Mouse (Mus musculus) kidney, adult 8-10 months (tissue): ENCODE measurements around the gene Gimap1.

Source experiments
- DNase-seq, 2 experiments: peaks; one replicate each; pipeline ENCODE4 v3.0.0; 2022

Gimap1 gene

GRCm38 (mm10) chr6:48738961-48739779 lies at the start of gene Gimap1:
Gene Gimap1 (plus strand): TSS chr6:48739054.
- peak in 1 of 2 experiments; percentile 49 for DNase-seq

- DNase-seq = no peak
Measured at GRCm38 (mm10) chr6:48689320-48689719, 49.5 kb upstream of the Gimap1 start.

DNA sequence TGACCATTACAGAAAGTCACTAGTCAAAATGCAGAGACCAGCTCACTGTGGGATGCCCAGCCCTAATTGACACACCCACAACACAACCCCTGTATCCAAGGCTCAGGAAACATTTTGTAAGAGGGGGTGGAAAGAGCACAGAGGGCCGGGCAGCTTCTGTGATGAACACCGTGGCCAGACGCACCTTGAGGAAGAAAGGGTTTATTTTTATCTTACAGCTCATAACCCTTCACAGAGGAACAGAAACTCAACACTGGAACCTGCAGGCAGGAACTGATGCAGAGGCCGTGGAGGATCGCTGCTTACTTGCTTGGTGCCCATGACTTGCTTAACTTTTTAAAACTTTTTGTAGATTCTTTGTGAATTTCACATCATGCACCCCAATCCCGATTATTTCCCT lies 45.9 kb upstream of the Gimap1 start:
- DNase-seq = no peak

- DNase-seq = no peak
Measured at GRCm38 (mm10) chr6:48696830-48697554, 41.9 kb upstream of the Gimap1 start.

- no peak for DNase-seq
Measured at GRCm38 (mm10) chr6:48697555-48697930, 41.3 kb upstream of the Gimap1 start.

DNA sequence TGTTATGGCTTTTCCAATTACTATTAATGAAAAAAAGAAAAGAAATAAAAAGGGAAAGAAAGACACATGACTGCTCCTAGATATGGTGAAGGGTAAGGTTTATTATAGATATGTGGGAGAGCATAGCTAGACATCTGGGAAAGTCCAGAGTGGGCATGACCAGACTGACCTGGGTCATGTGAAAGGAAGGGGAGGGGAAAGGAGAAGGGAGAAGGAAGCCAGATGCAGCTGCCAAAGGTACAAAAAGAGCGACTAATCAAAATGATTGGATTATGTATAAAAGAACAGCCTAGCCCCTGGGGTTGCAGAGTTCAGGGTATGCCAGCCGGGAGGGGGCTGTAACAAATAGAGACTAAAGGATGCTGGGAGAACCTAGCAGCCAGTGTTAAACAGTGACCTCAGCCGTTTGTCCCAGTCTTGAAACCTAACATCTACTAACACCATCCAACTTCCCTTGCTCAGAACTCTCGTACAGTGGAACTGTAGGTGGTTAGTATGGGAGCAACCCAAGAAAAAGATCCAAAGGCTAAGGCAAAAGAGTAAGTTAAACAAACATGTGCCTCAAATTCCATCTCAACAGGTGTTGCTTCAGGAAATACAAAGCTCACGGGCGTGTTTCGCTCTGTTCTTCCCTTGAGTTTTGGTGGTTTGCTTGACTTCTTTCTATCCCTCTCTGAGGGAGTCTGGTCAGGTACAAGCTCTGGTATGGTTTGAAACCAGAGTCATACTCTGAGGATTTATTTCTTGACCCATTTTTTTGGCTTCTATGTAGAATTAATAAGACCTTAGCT lies 40.6 kb upstream of the Gimap1 start:
- no peak for DNase-seq

DNA sequence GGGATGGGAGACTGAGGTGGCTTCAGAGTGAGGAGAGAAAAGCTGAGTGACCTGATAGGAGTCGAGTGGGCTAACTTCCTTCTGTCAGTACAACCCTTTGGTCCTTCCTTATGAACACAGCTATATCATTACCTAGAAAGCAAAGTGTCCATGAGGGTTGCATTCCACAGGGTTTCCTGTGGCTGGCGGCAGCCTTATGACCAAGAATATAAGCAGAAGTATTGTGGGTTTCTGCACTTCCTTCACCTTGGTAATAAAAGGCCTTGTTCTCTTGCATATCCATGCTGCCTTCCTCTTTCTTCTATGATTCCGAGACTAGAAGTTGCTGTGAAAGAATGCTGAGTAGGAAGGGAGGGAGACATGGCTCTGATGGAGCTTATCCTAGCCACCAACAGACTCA lies 40.0 kb upstream of the Gimap1 start:
- DNase-seq = no peak

GRCm38 (mm10) chr6:48700251-48701075 lies 38.4 kb upstream of the Gimap1 start:
- DNase-seq = peak in 1 of 2 experiments; percentile 71

DNA sequence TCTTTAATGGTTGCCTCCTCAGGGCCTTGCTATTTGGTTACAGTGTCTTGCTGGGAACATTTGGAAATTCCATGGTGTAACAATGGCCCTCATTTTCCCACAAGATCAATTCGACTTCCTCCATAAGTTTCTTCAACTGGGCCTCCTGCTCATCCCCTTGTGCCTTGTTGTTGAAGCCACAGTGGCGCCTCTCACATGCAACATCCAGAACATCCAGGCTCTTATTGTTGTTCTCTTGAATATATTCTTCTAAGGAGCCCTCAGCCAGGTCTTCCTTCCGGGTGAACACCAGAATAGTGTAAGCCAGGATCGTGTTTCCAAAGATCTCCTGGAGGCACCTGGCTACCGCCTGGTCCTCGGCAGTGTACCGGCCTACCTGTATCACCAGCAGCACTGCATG lies 36.7 kb upstream of the Gimap1 start:
- no peak for DNase-seq

GRCm38 (mm10) chr6:48702601-48703000 lies 36.3 kb upstream of the Gimap1 start:
- DNase-seq = no peak

DNA sequence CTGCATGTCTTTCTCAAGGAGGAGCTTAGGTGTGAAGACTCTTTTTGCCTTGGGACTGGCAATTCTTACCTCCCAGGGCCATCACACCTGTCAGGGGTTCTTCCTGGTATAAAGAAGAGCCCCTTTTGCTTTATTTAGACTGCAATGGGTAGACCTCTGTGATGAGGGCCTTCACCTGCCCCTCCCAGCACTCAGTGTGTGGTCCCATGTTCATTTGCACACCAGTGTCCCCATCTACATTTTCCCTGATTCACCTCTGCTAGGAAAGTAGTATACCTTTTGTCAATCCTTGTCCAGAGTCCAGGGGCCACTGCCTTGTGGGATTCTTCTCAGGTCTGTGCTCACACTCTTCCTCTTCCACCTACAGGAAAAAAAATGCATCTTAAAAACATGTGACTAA lies 34.7 kb upstream of the Gimap1 start:
- no peak for DNase-seq

DNA sequence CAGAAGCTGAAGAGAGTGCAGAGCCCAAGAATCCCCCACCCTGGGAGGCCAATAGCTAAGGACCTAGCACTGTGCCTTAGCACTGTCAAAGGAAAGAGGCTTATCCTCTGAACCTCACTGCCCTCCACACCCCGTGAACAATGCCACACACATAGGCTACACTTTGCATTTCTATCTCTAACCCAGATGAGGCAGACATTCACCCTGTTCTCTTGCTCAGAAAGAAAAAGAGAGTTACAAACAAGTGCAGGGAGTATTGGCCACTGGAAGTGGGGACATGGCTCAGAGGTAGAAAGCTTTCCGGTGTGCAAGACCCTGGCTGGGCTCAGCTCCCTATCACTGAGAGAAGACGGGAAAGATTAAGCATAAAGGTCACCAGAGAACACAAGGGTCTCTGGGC lies 32.7 kb upstream of the Gimap1 start:
- DNase-seq = no peak

- DNase-seq = no peak
Measured at GRCm38 (mm10) chr6:48718455-48718854, 20.4 kb upstream of the Gimap1 start, which contains the start of the genes Gm28053 and Gimap7. Gene Gm28053 (plus strand): TSS chr6:48718607. Gene Gimap7 (plus strand): TSS chr6:48718621.

DNA sequence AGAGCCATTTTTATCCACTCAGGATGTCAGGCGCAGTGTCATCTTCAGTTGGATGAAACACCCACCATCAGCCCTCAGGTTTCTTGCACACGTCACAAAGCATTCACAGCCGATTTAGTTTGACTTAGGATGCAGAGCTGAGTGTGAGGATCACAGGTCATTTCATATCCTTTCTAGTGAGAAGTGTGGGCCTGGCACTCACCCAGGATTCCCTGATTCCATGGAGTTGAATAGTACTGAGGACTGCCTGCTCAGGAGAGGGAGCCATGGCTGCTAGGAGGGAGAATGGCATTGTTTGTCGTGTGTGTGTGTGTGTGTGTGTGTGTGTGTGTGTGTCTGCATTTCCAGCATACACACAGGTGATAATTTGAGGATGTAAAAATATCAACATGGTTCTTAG lies 18.5 kb upstream of the Gimap1 start:
- DNase-seq = no peak

- no peak for DNase-seq
Measured at GRCm38 (mm10) chr6:48723468-48723867, 15.4 kb upstream of the Gimap1 start.

DNA sequence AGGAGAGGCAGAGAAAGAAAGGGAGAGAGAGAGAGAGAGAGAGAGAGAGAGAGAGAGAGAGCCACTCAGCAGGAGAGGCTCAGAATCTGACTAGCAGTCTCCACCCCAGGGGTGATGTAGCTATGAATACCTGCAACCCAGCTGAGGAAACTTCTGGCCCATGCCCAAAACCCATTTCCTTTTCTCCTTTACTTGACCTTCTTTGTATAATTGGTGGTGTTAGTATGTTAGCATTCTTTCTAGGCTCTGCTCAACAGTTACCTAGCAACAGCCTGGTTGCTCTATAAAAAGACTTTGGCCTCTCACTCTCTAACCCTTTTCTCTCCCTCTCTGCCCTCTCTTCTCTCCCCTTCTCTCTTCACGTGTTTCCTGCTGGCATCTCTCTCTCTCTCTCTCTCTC lies 13.4 kb upstream of the Gimap1 start:
- DNase-seq = peak; percentile 90 to 97

GRCm38 (mm10) chr6:48727761-48728160 lies 11.1 kb upstream of the Gimap1 start:
- DNase-seq = no peak

GRCm38 (mm10) chr6:48732864-48733304 lies 6.0 kb upstream of the Gimap1 start:
- DNase-seq = no peak

DNA sequence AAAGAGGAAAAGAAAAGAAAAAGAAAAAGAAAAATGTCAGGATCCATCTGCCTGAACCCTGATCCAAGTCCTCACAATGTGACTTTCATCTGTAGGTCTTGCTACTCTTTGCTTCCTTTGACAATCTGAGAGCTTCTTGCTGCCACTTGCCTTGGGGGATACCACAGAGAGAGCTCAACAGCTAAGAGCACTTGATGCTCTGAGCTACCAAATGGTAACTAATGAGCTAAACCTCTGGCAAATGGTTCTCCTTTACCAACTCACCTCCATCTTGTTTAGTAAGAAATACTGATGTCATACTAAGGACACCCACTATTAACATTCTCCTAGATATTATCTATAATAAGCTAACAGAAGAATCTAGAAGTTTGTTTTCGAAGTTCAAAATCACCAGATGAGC lies 5.2 kb upstream of the Gimap1 start:
- no peak for DNase-seq

DNA sequence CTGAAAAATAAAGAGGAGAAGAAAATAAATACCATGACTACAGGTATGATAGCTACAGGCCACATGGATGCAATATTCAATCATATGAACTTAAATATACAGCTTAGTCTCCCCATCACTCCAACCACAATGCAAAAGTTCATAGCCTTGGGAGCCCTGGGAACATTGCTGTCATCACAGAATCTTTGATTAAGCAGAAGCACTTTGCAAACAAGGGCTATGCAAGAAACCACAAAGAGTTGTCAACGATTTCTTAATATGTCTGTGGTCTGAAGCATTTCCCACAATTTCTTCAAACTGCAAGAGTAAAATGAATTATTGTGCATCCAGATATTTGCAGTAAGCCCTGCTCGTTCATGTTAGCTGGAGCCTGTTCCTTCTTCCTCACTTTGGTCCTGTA lies 1.8 kb upstream of the Gimap1 start:
- DNase-seq = no peak

- DNase-seq = no peak
Measured at GRCm38 (mm10) chr6:48737688-48738087, 1.2 kb upstream of the Gimap1 start.

GRCm38 (mm10) chr6:48739780-48740055 lies 864 bp downstream of the Gimap1 start:
- no peak for DNase-seq
